Mouse (Mus musculus) bone marrow macrophage, adult 2 months (primary cell): ENCODE measurements around the gene Timmdc1. TPM values are rescaled to one million over a fixed set of nuclear protein-coding genes. Genes with fewer than 3 reads are reported as not detected.
"Not testable (repeated sequence)": the region's sequence is repeated elsewhere in the genome, so short reads cannot be mapped to it uniquely, and the experiment has no call there.

Experiments used
- H3K27ac ChIP-seq: 2 replicates; pipeline ENCODE4 v1.5.1; 2012; ENCODE audit warnings: low read depth, low read length; ENCODE audit not compliant: insufficient read depth
- H3K4me1 ChIP-seq: 2 replicates; pipeline ENCODE4 v1.6.1; 2012; ENCODE audit warnings: low read length; ENCODE audit not compliant: control insufficient read depth, insufficient read depth
- H3K4me3 ChIP-seq: 2 replicates; pipeline ENCODE4 v1.5.1; 2012; ENCODE audit warnings: mild to moderate bottlenecking, low read length, moderate library complexity; ENCODE audit not compliant: insufficient read depth
- CTCF ChIP-seq: IDR thresholded peaks from 2 replicates; pipeline ENCODE4 v1.5.1; 2012; ENCODE audit warnings: low read depth, mild to moderate bottlenecking, low read length, moderate library complexity
- POLR2A ChIP-seq: IDR thresholded peaks from 2 replicates; pipeline ENCODE4 v1.6.1; 2012; ENCODE audit warnings: mild to moderate bottlenecking, low read depth, low read length, borderline replicate concordance
- polyA plus RNA-seq: library from polyadenylated mRNA; stranded (reverse); fragments of >200 nt; gene quantifications from 2 replicates; pipeline ENCODE4 v1.2.4, GENCODE M21; 2012; ENCODE audit not compliant: missing spikeins, insufficient read depth, insufficient read length

Gene Timmdc1
- polyA plus RNA-seq, 1 experiment, result 11.9 TPM

GRCm38 (mm10) chr16:38503528-38503927 lies 18.9 kb downstream of the Timmdc1 start:
- H3K4me1 ChIP-seq, result no peaks in the 10 kb centered on the region
- no peak overlapping the region for H3K27ac ChIP-seq
- TF ChIP-seq POLR2A (no peak), CTCF (no peak)
- no peak overlapping the region for H3K4me3 ChIP-seq

GRCm38 (mm10) chr16:38502469-38502868 lies 20.0 kb downstream of the Timmdc1 start:
- H3K4me3 ChIP-seq, result no peak overlapping the region
- H3K4me1 ChIP-seq, result no peaks in the 10 kb centered on the region
- no peak overlapping the region for H3K27ac ChIP-seq
- TF ChIP-seq POLR2A (no peak), CTCF (no peak)

- H3K4me3 ChIP-seq, result no peak overlapping the region
- no peaks in the 10 kb centered on the region for H3K4me1 ChIP-seq
- H3K27ac ChIP-seq, result no peak overlapping the region
- TF ChIP-seq CTCF (no peak), POLR2A (no peak)
These were observed 25.8 kb downstream of the Timmdc1 start for GRCm38 (mm10) chr16:38496604-38497140.

GRCm38 (mm10) chr16:38493890-38494289 lies 28.6 kb downstream of the Timmdc1 start:
- TF ChIP-seq POLR2A, result no peak

GRCm38 (mm10) chr16:38492551-38492950 lies 29.9 kb downstream of the Timmdc1 start:
- Histone ChIP-seq H3K27ac (no peak overlapping the region), H3K4me3 (no peak overlapping the region)
- TF ChIP-seq POLR2A, result no peak
- TF ChIP-seq CTCF, result no peak

More at GRCm38 (mm10) chr16:38493890-38494289, 28.6 kb downstream of the Timmdc1 start:
- Histone ChIP-seq H3K27ac (no peak overlapping the region), H3K4me3 (no peak overlapping the region), H3K4me1 (no peaks in the 10 kb centered on the region)

GRCm38 (mm10) chr16:38483582-38484309 lies 38.7 kb downstream of the Timmdc1 start:
- TF ChIP-seq CTCF, result no peak
- no peak for TF ChIP-seq POLR2A
- Histone ChIP-seq H3K27ac (no peak overlapping the region), H3K4me1 (no peaks in the 10 kb centered on the region), H3K4me3 (no peak overlapping the region)

More at GRCm38 (mm10) chr16:38492551-38492950, 29.9 kb downstream of the Timmdc1 start:
- H3K4me1 ChIP-seq, result no peaks in the 10 kb centered on the region

GRCm38 (mm10) chr16:38482780-38483562 lies 39.5 kb downstream of the Timmdc1 start:
- no peaks in the 10 kb centered on the region for H3K4me1 ChIP-seq
- H3K27ac ChIP-seq, result no peak overlapping the region
- no peak overlapping the region for H3K4me3 ChIP-seq
- TF ChIP-seq POLR2A (no peak), CTCF (peak; percentile 21; the same call in 1 of the 2 replicates)

GRCm38 (mm10) chr16:38481327-38481726 lies 41.1 kb downstream of the Timmdc1 start:
- TF ChIP-seq POLR2A, result no peak
- no peak for TF ChIP-seq CTCF
- no peak overlapping the region for H3K27ac ChIP-seq
- H3K4me1 ChIP-seq, result peaks cover 8% of the 10 kb centered on the region; the same call in 1 of the 2 replicates
- H3K4me3 ChIP-seq, result no peak overlapping the region

- Histone ChIP-seq H3K4me1 (peaks cover 14% of the 10 kb centered on the region), H3K27ac (no peak overlapping the region), H3K4me3 (no peak overlapping the region)
- TF ChIP-seq POLR2A, result no peak
These were observed 44.2 kb downstream of the Timmdc1 start for GRCm38 (mm10) chr16:38478296-38478695.

- peaks cover 14% of the 10 kb centered on the region for H3K4me1 ChIP-seq
- H3K4me3 ChIP-seq, H3K27ac ChIP-seq: not testable (repeated sequence)
These were observed 45.2 kb downstream of the Timmdc1 start for GRCm38 (mm10) chr16:38477241-38477608.
